Mouse (Mus musculus) spleen, postnatal 4 days (tissue): ENCODE measurements around the gene Pick1.

Experiments used
- DNase-seq, 2 experiments: peaks; one replicate each; pipeline ENCODE4 v3.0.0; 2022; ENCODE audit warnings: low spot score in 2 of 2

Pick1 gene

GRCm38 (mm10) chr15:79270317-79271123 is 41.5 kb downstream of the Pick1 start:
- DNase-seq = peak; percentile 75 to 85

GRCm38 (mm10) chr15:79271124-79271746 is 42.3 kb downstream of the Pick1 start:
- DNase-seq = peak; percentile 40 to 80

- DNase-seq = no peak
These were observed 44.0 kb downstream of the Pick1 start for GRCm38 (mm10) chr15:79273020-79273419.

GRCm38 (mm10) chr15:79277728-79278127 is 48.8 kb downstream of the Pick1 start:
- DNase-seq = peak in 1 of 2 experiments; percentile 53

- peak in 1 of 2 experiments; percentile 75 for DNase-seq
These were observed 51.2 kb downstream of the Pick1 start for GRCm38 (mm10) chr15:79280209-79280608.

- peak in 1 of 2 experiments; percentile 62 for DNase-seq
These were observed 51.9 kb downstream of the Pick1 start for GRCm38 (mm10) chr15:79280850-79281249.

GRCm38 (mm10) chr15:79281389-79281788 is 52.4 kb downstream of the Pick1 start:
- peak; percentile 41 to 68 for DNase-seq

GRCm38 (mm10) chr15:79282434-79282833 is 53.5 kb downstream of the Pick1 start:
- peak in 1 of 2 experiments; percentile 59 for DNase-seq

- no peak for DNase-seq
These were observed 54.4 kb downstream of the Pick1 start for GRCm38 (mm10) chr15:79283371-79283770.

GRCm38 (mm10) chr15:79285399-79285798 is 56.4 kb downstream of the Pick1 start, which contains the start of gene Baiap2l2:
Gene Baiap2l2, minus strand, starts transcription at chr15:79285537.
- DNase-seq = peak in 1 of 2 experiments; percentile 60

- peak in 1 of 2 experiments; percentile 57 for DNase-seq
These were observed 57.2 kb downstream of the Pick1 start for GRCm38 (mm10) chr15:79286141-79286540.

GRCm38 (mm10) chr15:79287091-79287490 is 58.1 kb downstream of the Pick1 start:
- DNase-seq = peak in 1 of 2 experiments; percentile 56

- peak in 1 of 2 experiments; percentile 51 for DNase-seq
These were observed 59.4 kb downstream of the Pick1 start for GRCm38 (mm10) chr15:79288387-79288786.

GRCm38 (mm10) chr15:79289441-79289840 is 60.5 kb downstream of the Pick1 start:
- peak in 1 of 2 experiments; percentile 55 for DNase-seq

- DNase-seq = no peak
These were observed 61.4 kb downstream of the Pick1 start for GRCm38 (mm10) chr15:79290340-79290739.

- DNase-seq = no peak
These were observed 63.8 kb downstream of the Pick1 start for GRCm38 (mm10) chr15:79292779-79293178.

- no peak for DNase-seq
These were observed 69.6 kb downstream of the Pick1 start for GRCm38 (mm10) chr15:79298553-79298952.
